Mouse (Mus musculus) C2C12 (cell line): ENCODE measurements at regions not wholly inside any gene's neighbourhood (a gene's known extent, or its start where the extent isn't known, plus 50 kb on each side); places are given as distances from the start of the nearest gene placed in this dataset.

Source experiments
- CEBPB ChIP-seq: IDR thresholded peaks from one replicate; pipeline ENCODE4 v1.6.1; 2011; ENCODE audit warnings: low read depth, mild to moderate bottlenecking, control low read depth, moderate library complexity
- CTCF ChIP-seq: IDR thresholded peaks from one replicate; pipeline ENCODE4 v1.5.1; 2011; ENCODE audit not compliant: control insufficient read depth, insufficient read depth, insufficient read length
- MAX ChIP-seq: IDR thresholded peaks from one replicate; pipeline ENCODE4 v1.6.1; 2011; ENCODE audit warnings: mild to moderate bottlenecking, control low read depth
- MYOD1 ChIP-seq: IDR thresholded peaks from one replicate; pipeline ENCODE4 v1.6.1; 2011; ENCODE audit warnings: low read depth; ENCODE audit not compliant: control insufficient read depth, insufficient read length
- MYOG ChIP-seq: IDR thresholded peaks from one replicate; pipeline ENCODE4 v1.6.1; 2011; ENCODE audit not compliant: control insufficient read depth, insufficient read length; ENCODE audit errors: extremely low read depth
- USF1 ChIP-seq: IDR thresholded peaks from one replicate; pipeline ENCODE4 v1.6.1; 2011; ENCODE audit warnings: low read depth, mild to moderate bottlenecking, control low read depth, moderate library complexity

- no peak for TF ChIP-seq CTCF
- TF ChIP-seq MYOG: no peak
- no peak for TF ChIP-seq USF1
- TF ChIP-seq MAX: no peak
- TF ChIP-seq CEBPB: no peak
- TF ChIP-seq MYOD1: no peak
Observed at GRCm38 (mm10) chr11:8136666-8137065, 527.7 kb downstream of the Tns3 start.
